Mouse (Mus musculus): ENCODE measurements around the gene Cfap61.

Gene Cfap61

GRCm38 (mm10) chr2:145950239-145950638, 15.7 kb downstream of the Cfap61 start:
- no peak for DNase-seq

GRCm38 (mm10) chr2:145952726-145953125, 18.1 kb downstream of the Cfap61 start:
- no peak for DNase-seq

- DNase-seq, result no peak
Observed at GRCm38 (mm10) chr2:145955844-145956243, 21.3 kb downstream of the Cfap61 start.

- no peak for DNase-seq
Observed at GRCm38 (mm10) chr2:145956318-145956717, 21.7 kb downstream of the Cfap61 start.

- DNase-seq, result no peak
Observed at GRCm38 (mm10) chr2:145957450-145957849, 22.9 kb downstream of the Cfap61 start.

- no peak for DNase-seq
Observed at GRCm38 (mm10) chr2:145958097-145958496, 23.5 kb downstream of the Cfap61 start.

- no peak for DNase-seq
Observed at GRCm38 (mm10) chr2:145958551-145958950, 24.0 kb downstream of the Cfap61 start.

- DNase-seq, result no peak
Observed at GRCm38 (mm10) chr2:145961861-145962260, 27.3 kb downstream of the Cfap61 start.

GRCm38 (mm10) chr2:145970751-145971150, 36.2 kb downstream of the Cfap61 start:
- no peak for DNase-seq

GRCm38 (mm10) chr2:145971237-145972010, 36.8 kb downstream of the Cfap61 start:
- DNase-seq, result no peak

- no peak for DNase-seq
Observed at GRCm38 (mm10) chr2:145972571-145972970, 38.0 kb downstream of the Cfap61 start.

GRCm38 (mm10) chr2:145979616-145980015, 45.0 kb downstream of the Cfap61 start:
- no peak for DNase-seq

- no peak for DNase-seq
Observed at GRCm38 (mm10) chr2:145980881-145981280, 46.3 kb downstream of the Cfap61 start.

GRCm38 (mm10) chr2:145981699-145982112, 47.1 kb downstream of the Cfap61 start:
- DNase-seq, result no peak

- DNase-seq, result no peak
Observed at GRCm38 (mm10) chr2:145982317-145983045, 47.9 kb downstream of the Cfap61 start.

- no peak for DNase-seq
Observed at GRCm38 (mm10) chr2:145987757-145988156, 53.2 kb downstream of the Cfap61 start.

GRCm38 (mm10) chr2:145990446-145990845, 55.9 kb downstream of the Cfap61 start:
- DNase-seq, result no peak

GRCm38 (mm10) chr2:145996472-145996871, 61.9 kb downstream of the Cfap61 start:
- DNase-seq, result no peak

- DNase-seq, result no peak
Observed at GRCm38 (mm10) chr2:145997956-145998525, 63.5 kb downstream of the Cfap61 start.

- DNase-seq, result no peak
Observed at GRCm38 (mm10) chr2:146008801-146009200, 74.2 kb downstream of the Cfap61 start.

- DNase-seq, result no peak
Observed at GRCm38 (mm10) chr2:146009596-146010349, 75.2 kb downstream of the Cfap61 start.

- no peak for DNase-seq
Observed at GRCm38 (mm10) chr2:146010816-146011215, 76.2 kb downstream of the Cfap61 start.
